Mouse (Mus musculus) T-helper 17 cell (primary cell): Measurements from ENCODE around the gene Gm42906.

Experiments used
- in situ Hi-C, 2 experiments: fragments of 300-600 bp; cut with MboI, MseI; formaldehyde crosslinking; loops; 1 replicate in 1 of 2; 2 replicates in 1 of 2; pipeline ENCODE4 v1.15.1; 2025; ENCODE audit warnings: high pct_unique_total_duplicates in 2 of 2

The Gm42906 gene

GRCm38 (mm10) chr5:151394690-151395089 is 33.3 kb downstream of the Gm42906 start:
- in situ Hi-C loops: no loop called here

GRCm38 (mm10) chr5:151393821-151394662 is 33.9 kb downstream of the Gm42906 start:
- in situ Hi-C loops: no loop called here

- in situ Hi-C loops: no loop called here
These were observed 38.1 kb downstream of the Gm42906 start for GRCm38 (mm10) chr5:151389827-151390226.

GRCm38 (mm10) chr5:151379896-151380295 is 48.1 kb downstream of the Gm42906 start:
- in situ Hi-C loops: loop anchor here in 1 of 2 experiments (5.0 kb wide), 1 partner anchor 128 kb away; no protein-coding TSS in a partner anchor

- in situ Hi-C loops: no loop called here
These were observed 48.8 kb downstream of the Gm42906 start for GRCm38 (mm10) chr5:151379210-151379609.

GRCm38 (mm10) chr5:151376931-151377330 is 51.0 kb downstream of the Gm42906 start:
- in situ Hi-C loops: no loop called here

GRCm38 (mm10) chr5:151374825-151375224 is 53.1 kb downstream of the Gm42906 start:
- in situ Hi-C loops: loop anchor here in 1 of 2 experiments (5.0 kb wide), 1 partner anchor 703 kb away; the partner anchor contains the start of gene Pds5b

GRCm38 (mm10) chr5:151371130-151371529 is 56.8 kb downstream of the Gm42906 start:
- in situ Hi-C loops: loop anchor here in 1 of 2 experiments (5.0 kb wide), 1 partner anchor 699 kb away; the partner anchor contains the start of gene Pds5b

- in situ Hi-C loops: loop anchor here (5.0 to 10.0 kb wide), 2 partner anchors 265 to 697 kb away; partner anchors contain the start of gene Pds5b (in 1 of the 2)
These were observed 58.6 kb downstream of the Gm42906 start for GRCm38 (mm10) chr5:151369306-151369721.

- in situ Hi-C loops: loop anchor here (5.0 to 10.0 kb wide), 2 partner anchors 264 to 696 kb away; partner anchors contain the start of gene Pds5b (in 1 of the 2)
These were observed 59.4 kb downstream of the Gm42906 start for GRCm38 (mm10) chr5:151368395-151369190.

GRCm38 (mm10) chr5:151367881-151368394 is 60.0 kb downstream of the Gm42906 start:
- in situ Hi-C loops: loop anchor here (5.0 to 10.0 kb wide), 2 partner anchors 263 to 696 kb away; partner anchors contain the start of gene Pds5b (in 1 of the 2)

- in situ Hi-C loops: loop anchor here (5.0 to 10.0 kb wide), 2 partner anchors 263 to 695 kb away; partner anchors contain the start of gene Pds5b (in 1 of the 2)
These were observed 60.6 kb downstream of the Gm42906 start for GRCm38 (mm10) chr5:151367317-151367716.

- in situ Hi-C loops: loop anchor here in 1 of 2 experiments (10.0 kb wide), 1 partner anchor 259 kb away; no protein-coding TSS in a partner anchor
These were observed 64.5 kb downstream of the Gm42906 start for GRCm38 (mm10) chr5:151363343-151364000.

GRCm38 (mm10) chr5:151349616-151350015 is 78.3 kb downstream of the Gm42906 start:
- in situ Hi-C loops: no loop called here

- in situ Hi-C loops: no loop called here
These were observed 79.5 kb downstream of the Gm42906 start for GRCm38 (mm10) chr5:151348418-151348817.

GRCm38 (mm10) chr5:151346626-151347025 is 81.3 kb downstream of the Gm42906 start:
- in situ Hi-C loops: no loop called here

- in situ Hi-C loops: no loop called here
These were observed 83.2 kb downstream of the Gm42906 start for GRCm38 (mm10) chr5:151344737-151345136.

GRCm38 (mm10) chr5:151333686-151334085 is 94.3 kb downstream of the Gm42906 start:
- in situ Hi-C loops: no loop called here

- in situ Hi-C loops: no loop called here
These were observed 94.8 kb downstream of the Gm42906 start for GRCm38 (mm10) chr5:151333191-151333594.

- in situ Hi-C loops: no loop called here
These were observed 112.0 kb downstream of the Gm42906 start for GRCm38 (mm10) chr5:151315804-151316597.
